Mouse (Mus musculus): ENCODE data around the gene Arid1b. TPM values are rescaled to one million over a fixed set of nuclear protein-coding genes. Genes with fewer than 3 reads are reported as not detected.

Arid1b gene
- total and polyA plus RNA-seq, 3 experiments: 11.6 to 49.1 (median 32.4) TPM

- peaks cover 46% of the 10 kb centered on the region for H3K36me3 ChIP-seq (replicated peaks)
- H3K27me3 ChIP-seq (ENCODE audit: insufficient read depth, low read length): no peaks in the 10 kb centered on the region
- ATAC-seq (ENCODE audit: extremely low read depth, insufficient number of reproducible peaks, low FRiP score, poor library complexity, severe bottlenecking) (no peak), DNase-seq (ENCODE audit: low spot score) (no peak)
- H3K4me3 ChIP-seq (ENCODE audit: low read depth, low read length): no peak overlapping the region
- no peak for TF ChIP-seq POLR2AphosphoS5 (IDR thresholded peaks at IDR 0.05; ENCODE audit: insufficient replicate concordance, low read depth, low read length)
- no peak for TF ChIP-seq CTCF (IDR thresholded peaks at IDR 0.05; ENCODE audit: low read depth, low read length)
- no peak for TF ChIP-seq GATA2 (IDR thresholded peaks at IDR 0.05; ENCODE audit: borderline replicate concordance, low read depth, low read length)
- TF ChIP-seq GATA1 (IDR thresholded peaks at IDR 0.05; ENCODE audit: borderline replicate concordance, low read length): no peak
- TF ChIP-seq TAL1 (conservative IDR thresholded peaks at IDR 0.05; ENCODE audit: low read depth, low read length): no peak
- H3K4me1 ChIP-seq (ENCODE audit: insufficient read depth, low read depth, low read length): peaks cover 43% of the 10 kb centered on the region
- no peaks in the 10 kb centered on the region for H3K9me3 ChIP-seq (replicated peaks)
Observed at GRCm38 (mm10) chr17:5008761-5009160, 14.6 kb downstream of the Arid1b start.

- TF ChIP-seq GATA1 (IDR thresholded peaks at IDR 0.05; ENCODE audit: borderline replicate concordance, low read length): no peak
- TF ChIP-seq POLR2AphosphoS5 (IDR thresholded peaks at IDR 0.05; ENCODE audit: insufficient replicate concordance, low read depth, low read length): no peak
- TF ChIP-seq TAL1 (conservative IDR thresholded peaks at IDR 0.05; ENCODE audit: low read depth, low read length): no peak
- no peak for TF ChIP-seq GATA2 (IDR thresholded peaks at IDR 0.05; ENCODE audit: borderline replicate concordance, low read depth, low read length)
- TF ChIP-seq CTCF (IDR thresholded peaks at IDR 0.05; ENCODE audit: low read depth, low read length): no peak
- DNase-seq (ENCODE audit: low spot score) (no peak), ATAC-seq (ENCODE audit: extremely low read depth, insufficient number of reproducible peaks, low FRiP score, poor library complexity, severe bottlenecking) (no peak)
- H3K4me1 ChIP-seq (ENCODE audit: insufficient read depth, low read depth, low read length): peaks cover 37% of the 10 kb centered on the region
- H3K4me3 ChIP-seq (ENCODE audit: low read depth, low read length): no peak overlapping the region
- no peaks in the 10 kb centered on the region for H3K9me3 ChIP-seq (replicated peaks)
- H3K27me3 ChIP-seq (ENCODE audit: insufficient read depth, low read length): no peaks in the 10 kb centered on the region
- peaks cover 50% of the 10 kb centered on the region for H3K36me3 ChIP-seq (replicated peaks)
Observed at GRCm38 (mm10) chr17:5009526-5010260, 15.6 kb downstream of the Arid1b start.

GRCm38 (mm10) chr17:5010781-5011180 is 16.6 kb downstream of the Arid1b start:
- no peak for TF ChIP-seq GATA1 (IDR thresholded peaks at IDR 0.05; ENCODE audit: borderline replicate concordance, low read length)
- no peak for TF ChIP-seq TAL1 (conservative IDR thresholded peaks at IDR 0.05; ENCODE audit: low read depth, low read length)
- TF ChIP-seq GATA2 (IDR thresholded peaks at IDR 0.05; ENCODE audit: borderline replicate concordance, low read depth, low read length): no peak
- no peak for TF ChIP-seq POLR2AphosphoS5 (IDR thresholded peaks at IDR 0.05; ENCODE audit: insufficient replicate concordance, low read depth, low read length)
- no peak for TF ChIP-seq CTCF (IDR thresholded peaks at IDR 0.05; ENCODE audit: low read depth, low read length)
- ATAC-seq (ENCODE audit: extremely low read depth, insufficient number of reproducible peaks, low FRiP score, poor library complexity, severe bottlenecking): no peak
- H3K4me1 ChIP-seq (ENCODE audit: insufficient read depth, low read depth, low read length): peaks cover 31% of the 10 kb centered on the region

GRCm38 (mm10) chr17:5012091-5012490 is 18.0 kb downstream of the Arid1b start:
- H3K4me1 ChIP-seq (ENCODE audit: insufficient read depth, low read depth, low read length): peaks cover 26% of the 10 kb centered on the region

More at GRCm38 (mm10) chr17:5010781-5011180, 16.6 kb downstream of the Arid1b start:
- no peak for DNase-seq (ENCODE audit: low spot score)
- Histone ChIP-seq H3K9me3 (replicated peaks) (no peaks in the 10 kb centered on the region), H3K27me3 (ENCODE audit: insufficient read depth, low read length) (no peaks in the 10 kb centered on the region), H3K36me3 (replicated peaks) (peaks cover 51% of the 10 kb centered on the region), H3K4me3 (ENCODE audit: low read depth, low read length) (no peak overlapping the region)

GRCm38 (mm10) chr17:5012517-5012916 is 18.4 kb downstream of the Arid1b start:
- Histone ChIP-seq H3K9me3 (replicated peaks) (no peaks in the 10 kb centered on the region), H3K4me3 (ENCODE audit: low read depth, low read length) (no peak overlapping the region), H3K36me3 (replicated peaks) (peaks cover 51% of the 10 kb centered on the region), H3K4me1 (ENCODE audit: insufficient read depth, low read depth, low read length) (peaks cover 26% of the 10 kb centered on the region), H3K27me3 (ENCODE audit: insufficient read depth, low read length) (no peaks in the 10 kb centered on the region)
- no peak for ATAC-seq (ENCODE audit: extremely low read depth, insufficient number of reproducible peaks, low FRiP score, poor library complexity, severe bottlenecking)
- TF ChIP-seq GATA2 (IDR thresholded peaks at IDR 0.05; ENCODE audit: borderline replicate concordance, low read depth, low read length) (no peak), CTCF (IDR thresholded peaks at IDR 0.05; ENCODE audit: low read depth, low read length) (no peak), TAL1 (conservative IDR thresholded peaks at IDR 0.05; ENCODE audit: low read depth, low read length) (no peak), GATA1 (IDR thresholded peaks at IDR 0.05; ENCODE audit: borderline replicate concordance, low read length) (no peak), POLR2AphosphoS5 (IDR thresholded peaks at IDR 0.05; ENCODE audit: insufficient replicate concordance, low read depth, low read length) (no peak)
- no peak for DNase-seq (ENCODE audit: low spot score)

More at GRCm38 (mm10) chr17:5012091-5012490, 18.0 kb downstream of the Arid1b start:
- ATAC-seq (ENCODE audit: extremely low read depth, insufficient number of reproducible peaks, low FRiP score, poor library complexity, severe bottlenecking) (no peak), DNase-seq (ENCODE audit: low spot score) (no peak)
- no peak for TF ChIP-seq GATA2 (IDR thresholded peaks at IDR 0.05; ENCODE audit: borderline replicate concordance, low read depth, low read length)
- no peak for TF ChIP-seq CTCF (IDR thresholded peaks at IDR 0.05; ENCODE audit: low read depth, low read length)
- no peak for TF ChIP-seq TAL1 (conservative IDR thresholded peaks at IDR 0.05; ENCODE audit: low read depth, low read length)
- no peak for TF ChIP-seq POLR2AphosphoS5 (IDR thresholded peaks at IDR 0.05; ENCODE audit: insufficient replicate concordance, low read depth, low read length)
- TF ChIP-seq GATA1 (IDR thresholded peaks at IDR 0.05; ENCODE audit: borderline replicate concordance, low read length): no peak
- Histone ChIP-seq H3K4me3 (ENCODE audit: low read depth, low read length) (no peak overlapping the region), H3K9me3 (replicated peaks) (no peaks in the 10 kb centered on the region), H3K36me3 (replicated peaks) (peaks cover 54% of the 10 kb centered on the region), H3K27me3 (ENCODE audit: insufficient read depth, low read length) (no peaks in the 10 kb centered on the region)

GRCm38 (mm10) chr17:5014327-5014957 is 20.3 kb downstream of the Arid1b start:
- DNase-seq (ENCODE audit: low spot score) (no peak), ATAC-seq (ENCODE audit: extremely low read depth, insufficient number of reproducible peaks, low FRiP score, poor library complexity, severe bottlenecking) (no peak)
- Histone ChIP-seq H3K36me3 (replicated peaks) (peaks cover 55% of the 10 kb centered on the region), H3K27me3 (ENCODE audit: insufficient read depth, low read length) (no peaks in the 10 kb centered on the region), H3K4me3 (ENCODE audit: low read depth, low read length) (no peak overlapping the region), H3K4me1 (ENCODE audit: insufficient read depth, low read depth, low read length) (peaks cover 22% of the 10 kb centered on the region), H3K9me3 (replicated peaks) (no peaks in the 10 kb centered on the region)
- TF ChIP-seq GATA1 (IDR thresholded peaks at IDR 0.05; ENCODE audit: borderline replicate concordance, low read length) (no peak), TAL1 (conservative IDR thresholded peaks at IDR 0.05; ENCODE audit: low read depth, low read length) (no peak)
